Mouse (Mus musculus): ENCODE measurements around the gene Nmi.
A peak's percentile ranks its signal among the peaks of the same experiment; 100 is the strongest.

GRCm38 (mm10) chr2:51914944-51915680 lies 58.2 kb downstream of the Nmi start:
- peak; percentile 55 for TF ChIP-seq CTCF (conservative IDR thresholded peaks at IDR 0.05; ENCODE audit: low read length)
- no peak for TF ChIP-seq NANOG (IDR thresholded peaks at IDR 0.05; ENCODE audit: borderline replicate concordance, low read length)

All from E14TG2a.4 (cell line).